Mouse (Mus musculus): ENCODE results near the gene Amigo1. TPM values are rescaled to one million over a fixed set of nuclear protein-coding genes. Genes with fewer than 3 reads are reported as not detected.

Amigo1 gene
- 3.1 and 5.5 TPM in 2 replicates for polyA plus RNA-seq (2011; ENCODE audit: insufficient read length, low read depth, missing spikeins)

DNA sequence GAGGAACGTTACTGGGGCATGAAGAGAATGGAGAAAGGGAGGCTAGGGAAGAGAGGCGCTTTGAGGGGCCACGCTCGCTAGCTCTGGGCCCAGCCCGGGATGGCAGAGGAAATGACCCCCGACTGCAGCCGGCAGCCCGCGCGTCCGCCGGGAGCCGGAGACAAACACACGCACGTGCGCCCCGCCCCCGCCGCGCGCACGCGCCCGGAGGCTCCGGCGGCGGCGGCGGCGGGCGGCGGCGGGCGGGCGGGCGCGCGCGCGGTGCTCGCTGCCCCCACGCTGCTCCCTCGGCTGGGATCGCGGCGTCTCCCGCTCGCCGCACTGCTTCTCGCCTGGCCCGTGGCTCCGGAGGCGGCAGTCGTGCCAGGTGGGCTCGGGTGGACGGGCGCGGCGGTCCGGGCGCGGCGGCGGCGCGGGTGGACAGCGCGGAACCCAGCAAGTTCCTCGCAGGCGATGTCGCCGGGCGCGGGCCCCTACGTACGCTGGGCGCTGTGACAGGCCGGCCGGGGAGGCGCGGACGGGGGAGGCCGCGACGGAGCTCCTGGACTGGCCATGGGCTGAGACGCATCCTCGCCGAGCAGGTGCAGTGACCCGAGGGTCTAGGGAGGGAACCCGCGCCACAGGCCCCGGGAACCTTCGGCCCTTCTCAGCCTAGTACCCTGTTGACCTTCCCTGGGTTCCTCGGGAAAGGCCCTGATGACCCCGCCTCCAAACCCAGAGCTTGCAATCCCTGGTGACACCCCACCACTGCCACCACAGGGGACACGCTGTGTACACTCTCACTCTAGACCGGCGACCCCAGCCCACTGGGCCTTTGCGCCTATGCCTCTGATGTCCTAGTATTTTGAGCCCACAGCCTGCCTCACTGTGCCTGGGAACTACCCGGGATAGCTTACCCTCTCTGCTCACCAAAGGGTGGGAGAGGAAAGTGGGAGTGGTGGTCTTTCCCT is at the start of gene Amigo1:
Gene Amigo1 (plus strand): TSS at position 238 of the 950 bp plus-strand sequence.
- TF ChIP-seq POLR2A (IDR thresholded peaks at IDR 0.05; ENCODE audit: low read depth, low read length), result peak; percentile 35; the same call in 1 of the 2 replicates
- TF ChIP-seq CTCF (IDR thresholded peaks at IDR 0.05; ENCODE audit: borderline replicate concordance, insufficient read depth, low read length), result no peak
- Histone ChIP-seq H3K27ac (ENCODE audit: insufficient read depth, low read length) (no peak within 1 kb of the TSS), H3K4me1 (ENCODE audit: control insufficient read depth, insufficient read depth, low read length) (peaks cover 2% of the 10 kb centered on the region; the same call in 1 of the 2 replicates)

DNA sequence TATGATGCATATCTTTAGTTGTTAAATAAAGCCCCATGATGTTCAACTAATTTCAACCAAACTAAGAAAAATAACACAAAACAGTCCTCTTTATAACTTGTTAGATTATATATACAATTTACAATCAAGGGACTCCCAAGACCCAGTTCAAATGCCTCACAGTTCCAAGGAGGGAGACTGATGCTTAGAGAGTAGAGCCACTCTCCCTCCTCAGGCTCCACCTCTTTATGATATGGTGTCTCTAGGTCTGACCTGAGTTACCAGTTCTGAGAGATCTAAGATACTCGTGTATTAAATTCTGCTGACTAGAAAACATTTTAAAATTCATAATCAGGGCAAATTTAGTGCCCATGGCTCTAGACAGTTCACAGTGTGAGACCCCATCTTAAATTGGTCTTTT is 47.0 kb upstream of the Amigo1 start:
- Histone ChIP-seq H3K27ac (ENCODE audit: insufficient read depth, low read length) (no peak overlapping the region), H3K4me3 (ENCODE audit: insufficient read depth, low read length) (no peak overlapping the region), H3K4me1 (ENCODE audit: control insufficient read depth, insufficient read depth, low read length) (peaks cover 2% of the 10 kb centered on the region; the same call in 1 of the 2 replicates)
- TF ChIP-seq CTCF (IDR thresholded peaks at IDR 0.05; ENCODE audit: borderline replicate concordance, insufficient read depth, low read length) (no peak), POLR2A (IDR thresholded peaks at IDR 0.05; ENCODE audit: low read depth, low read length) (no peak)

More for the DNA sequence above, at the start of gene Amigo1:
- peak within 1 kb of the TSS; percentile 62 for H3K4me3 ChIP-seq (ENCODE audit: insufficient read depth, low read length)

DNA sequence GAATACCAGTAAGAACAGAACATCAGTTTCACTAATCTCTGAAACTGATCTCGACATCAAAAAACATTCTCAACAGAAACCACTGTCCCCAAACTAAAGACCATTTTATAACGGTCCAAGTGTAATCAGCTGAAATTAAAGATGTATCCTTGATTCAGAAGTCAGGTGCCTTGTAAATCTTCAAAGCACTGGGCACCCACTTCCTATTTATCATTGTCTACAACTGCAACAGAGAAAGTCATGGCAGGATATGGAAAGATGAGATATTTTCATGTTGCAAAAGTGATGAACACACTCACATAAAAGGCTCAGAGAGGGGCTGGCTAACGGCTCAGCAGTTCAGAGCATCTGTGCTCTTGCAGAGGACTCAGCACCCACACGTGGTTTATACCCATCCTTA is 45.3 kb upstream of the Amigo1 start:
- Histone ChIP-seq H3K27ac (ENCODE audit: insufficient read depth, low read length) (no peak overlapping the region), H3K4me3 (ENCODE audit: insufficient read depth, low read length) (no peak overlapping the region), H3K4me1 (ENCODE audit: control insufficient read depth, insufficient read depth, low read length) (peaks cover 2% of the 10 kb centered on the region; the same call in 1 of the 2 replicates)
- TF ChIP-seq POLR2A (IDR thresholded peaks at IDR 0.05; ENCODE audit: low read depth, low read length) (no peak), CTCF (IDR thresholded peaks at IDR 0.05; ENCODE audit: borderline replicate concordance, insufficient read depth, low read length) (no peak)

DNA sequence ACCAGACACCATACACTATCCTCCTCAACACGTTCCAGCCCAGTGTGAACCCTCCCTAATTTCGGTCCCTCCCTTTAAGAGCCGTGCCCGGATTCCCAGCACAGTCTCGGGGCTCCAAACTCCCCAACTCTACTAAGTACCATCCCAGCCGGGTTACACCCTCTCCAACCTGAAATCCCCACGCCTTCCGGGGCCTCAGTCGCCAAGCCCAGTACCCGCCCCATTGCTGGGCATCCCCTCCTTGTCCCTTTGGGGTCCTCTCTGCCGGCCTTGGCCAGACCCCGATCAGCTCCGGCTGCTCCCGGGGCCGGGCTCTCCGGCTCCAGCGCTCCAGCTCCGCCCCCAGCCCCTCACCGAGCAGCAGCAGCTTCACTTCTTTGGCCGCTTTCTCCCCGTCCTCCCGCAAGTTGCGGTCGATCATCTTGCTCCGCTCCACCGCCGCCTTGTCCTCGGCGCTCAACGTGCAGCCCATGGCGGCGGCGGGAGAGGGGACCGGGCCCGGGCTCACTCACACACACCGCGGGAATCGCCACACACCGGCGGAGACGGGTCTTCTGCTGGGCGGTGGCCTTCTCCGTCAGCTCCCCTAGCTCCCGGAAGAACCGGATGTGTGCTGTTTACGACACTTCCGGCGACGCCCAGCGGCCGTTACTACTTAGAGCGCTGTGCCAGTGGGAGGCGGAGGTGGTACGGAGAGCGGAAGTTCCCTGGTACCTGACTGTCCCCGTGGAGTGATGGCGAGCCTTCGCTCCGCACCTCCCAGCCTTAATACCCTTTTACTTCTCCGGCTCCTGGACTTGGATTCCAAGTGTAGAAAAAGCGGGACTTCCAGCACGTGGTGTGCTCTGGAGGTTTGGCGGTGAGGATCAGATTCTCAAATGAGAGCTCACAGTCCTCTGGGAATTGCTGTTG is 40.3 kb upstream of the Amigo1 start, which contains the start of gene Gnai3:
Gene Gnai3 (minus strand): TSS at position 613 of the 912 bp plus-strand sequence.
- TF ChIP-seq POLR2A (IDR thresholded peaks at IDR 0.05; ENCODE audit: low read depth, low read length), result peak; percentile 91
- TF ChIP-seq CTCF (IDR thresholded peaks at IDR 0.05; ENCODE audit: borderline replicate concordance, insufficient read depth, low read length), result no peak
- peaks cover 8% of the 10 kb centered on the region; the same call in 1 of the 2 replicates for H3K4me1 ChIP-seq (ENCODE audit: control insufficient read depth, insufficient read depth, low read length)
- H3K4me3 ChIP-seq (ENCODE audit: insufficient read depth, low read length), result peak within 1 kb of the TSS; percentile 75
- peak within 1 kb of the TSS; percentile 69 for H3K27ac ChIP-seq (ENCODE audit: insufficient read depth, low read length)

DNA sequence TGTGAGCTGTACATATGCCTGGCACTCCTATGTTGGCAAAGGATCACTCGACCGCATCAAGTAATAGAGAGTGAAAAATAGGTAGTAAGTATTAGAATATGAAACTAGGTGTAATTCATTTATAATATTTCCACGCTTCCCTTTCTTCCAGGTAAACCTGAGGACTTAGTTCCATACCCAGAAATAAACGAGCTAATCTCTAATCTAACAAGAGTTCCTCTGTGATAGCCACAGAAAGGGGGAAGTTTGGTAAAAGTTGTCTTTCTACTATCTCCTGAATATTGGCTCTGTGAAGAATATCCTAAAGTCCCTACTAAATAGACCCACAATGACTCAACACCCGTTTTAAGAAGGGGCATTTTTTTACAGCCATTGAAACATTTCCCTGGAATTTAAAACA is 39.5 kb upstream of the Amigo1 start:
- H3K4me1 ChIP-seq (ENCODE audit: control insufficient read depth, insufficient read depth, low read length), result peaks cover 8% of the 10 kb centered on the region; the same call in 1 of the 2 replicates
- TF ChIP-seq CTCF (IDR thresholded peaks at IDR 0.05; ENCODE audit: borderline replicate concordance, insufficient read depth, low read length), result no peak
- TF ChIP-seq POLR2A (IDR thresholded peaks at IDR 0.05; ENCODE audit: low read depth, low read length), result 0 out of 2 replicates have a peak, but pooled peaks have one; percentile 9
- peak overlapping the region; percentile 1 for H3K27ac ChIP-seq (ENCODE audit: insufficient read depth, low read length)
- peak overlapping the region; percentile 57 for H3K4me3 ChIP-seq (ENCODE audit: insufficient read depth, low read length)

DNA sequence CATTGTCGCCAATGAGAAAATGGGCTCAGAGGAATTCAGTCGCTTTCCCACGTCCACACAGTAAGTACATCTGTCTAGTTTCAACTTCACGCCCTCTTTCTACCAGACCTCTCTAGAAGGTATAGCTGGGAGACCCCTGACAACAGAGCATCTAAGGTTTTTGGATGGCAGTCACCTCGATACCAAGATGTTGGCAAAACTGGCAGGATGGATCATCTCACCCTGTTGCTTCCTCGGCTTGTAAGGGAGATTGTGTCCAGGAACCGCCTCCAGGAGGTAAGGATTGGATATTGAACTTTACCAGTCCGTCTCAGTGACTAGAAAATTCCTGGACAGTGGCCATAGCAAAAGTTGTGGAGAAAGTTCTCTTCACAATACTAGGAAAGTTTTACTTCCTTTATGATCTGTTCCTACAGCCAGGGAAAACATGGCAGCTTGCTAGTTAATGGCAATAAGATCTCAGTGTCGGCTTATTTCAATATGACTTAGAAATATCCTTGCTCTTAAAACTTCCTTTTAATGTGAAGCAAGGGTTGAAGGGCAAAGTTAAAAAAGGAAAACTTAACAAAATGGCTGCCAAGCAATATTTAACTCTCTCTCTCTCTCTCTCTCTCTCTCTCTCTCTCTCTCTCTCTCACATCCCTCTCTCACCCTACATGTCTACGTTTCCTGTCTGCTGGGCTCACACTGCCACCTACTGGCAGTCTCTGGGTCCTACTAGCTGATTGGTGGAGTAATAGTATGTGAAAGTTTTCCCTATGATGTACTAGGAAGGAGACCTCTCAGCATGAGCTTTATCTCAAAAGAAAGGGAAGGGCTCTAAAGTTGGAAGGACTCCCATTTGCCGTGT is 38.5 kb upstream of the Amigo1 start:
- no peak for TF ChIP-seq POLR2A (IDR thresholded peaks at IDR 0.05; ENCODE audit: low read depth, low read length)
- TF ChIP-seq CTCF (IDR thresholded peaks at IDR 0.05; ENCODE audit: borderline replicate concordance, insufficient read depth, low read length), result peak; percentile 91
- Histone ChIP-seq H3K4me1 (ENCODE audit: control insufficient read depth, insufficient read depth, low read length) (peaks cover 6% of the 10 kb centered on the region; the same call in 1 of the 2 replicates), H3K4me3 (ENCODE audit: insufficient read depth, low read length) (no peak overlapping the region), H3K27ac (ENCODE audit: insufficient read depth, low read length) (peak overlapping the region; percentile 64)

DNA sequence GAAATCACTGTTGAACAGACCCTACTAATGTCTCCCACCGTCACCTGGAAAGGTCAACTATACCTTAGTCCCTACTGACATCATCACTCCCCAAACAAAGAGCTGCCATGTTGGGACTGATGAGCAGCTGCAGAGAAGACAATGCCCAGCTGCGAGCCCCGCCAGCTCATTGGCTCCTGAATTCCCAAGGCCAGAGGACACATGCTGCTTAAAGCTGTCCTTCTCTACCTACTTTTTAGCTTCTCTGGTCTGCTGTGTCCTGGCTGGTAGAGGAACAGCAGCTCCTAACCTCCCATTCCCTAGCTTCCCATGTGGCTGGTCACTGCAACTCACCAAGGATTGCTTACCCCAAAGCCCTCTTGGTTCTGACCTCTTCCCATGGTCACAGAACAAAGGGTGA is 33.8 kb upstream of the Amigo1 start:
- H3K27ac ChIP-seq (ENCODE audit: insufficient read depth, low read length), result no peak overlapping the region
- TF ChIP-seq POLR2A (IDR thresholded peaks at IDR 0.05; ENCODE audit: low read depth, low read length) (no peak), CTCF (IDR thresholded peaks at IDR 0.05; ENCODE audit: borderline replicate concordance, insufficient read depth, low read length) (no peak)
- no peak overlapping the region for H3K4me3 ChIP-seq (ENCODE audit: insufficient read depth, low read length)
- peaks cover 3% of the 10 kb centered on the region; the same call in 1 of the 2 replicates for H3K4me1 ChIP-seq (ENCODE audit: control insufficient read depth, insufficient read depth, low read length)

DNA sequence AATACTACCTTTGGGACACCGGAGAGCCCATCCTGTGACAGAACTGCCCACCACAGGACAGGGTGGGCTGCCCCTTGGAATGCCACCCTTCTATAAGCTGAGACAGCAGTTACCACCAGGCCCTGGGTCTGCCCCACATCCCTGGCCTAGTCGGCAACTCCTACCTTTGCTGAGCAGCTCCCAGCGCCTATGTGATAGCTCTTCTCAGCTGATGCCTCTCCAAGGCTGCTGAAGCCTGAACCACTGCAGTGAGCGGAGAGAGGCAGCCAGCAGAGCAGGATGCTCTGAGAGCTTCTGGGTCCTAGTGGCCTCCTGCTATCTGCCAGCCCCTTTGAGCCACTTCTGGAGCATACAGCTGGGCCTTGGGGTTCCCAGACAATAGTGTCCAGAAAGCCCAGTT is 31.5 kb upstream of the Amigo1 start, which contains the start of gene Gpr61:
Gene Gpr61 (minus strand): TSS at position 227 of the 400 bp plus-strand sequence.
- H3K4me3 ChIP-seq (ENCODE audit: insufficient read depth, low read length), result no peak within 1 kb of the TSS
- no peaks in the 10 kb centered on the region for H3K4me1 ChIP-seq (ENCODE audit: control insufficient read depth, insufficient read depth, low read length)
- no peak within 1 kb of the TSS for H3K27ac ChIP-seq (ENCODE audit: insufficient read depth, low read length)
- TF ChIP-seq POLR2A (IDR thresholded peaks at IDR 0.05; ENCODE audit: low read depth, low read length) (no peak), CTCF (IDR thresholded peaks at IDR 0.05; ENCODE audit: borderline replicate concordance, insufficient read depth, low read length) (no peak)
